Mouse (Mus musculus) hematopoietic stem cell, adult 5-6 weeks (primary cell): ENCODE measurements at regions not wholly inside any gene's neighbourhood (a gene's known extent, or its start where the extent isn't known, plus 50 kb on each side); places are given as distances from the start of the nearest gene placed in this dataset.

Experiments used
- ATAC-seq, 2 experiments: fragments of 125-278 bp in 1 of 2; replicated peaks in 1 of 2; 2 replicates each; pipeline ENCODE4 v1.8.0; 2016 to 2017; ENCODE audit warnings: inconsistent platforms in 2 of 2, mild to moderate bottlenecking in 2 of 2, moderate number of reproducible peaks in 2 of 2, low read depth in 1 of 2, moderate TSS enrichment in 1 of 2; ENCODE audit not compliant: low FRiP score in 2 of 2, poor library complexity in 2 of 2, severe bottlenecking in 2 of 2, insufficient read depth in 1 of 2, low TSS enrichment in 1 of 2

DNA sequence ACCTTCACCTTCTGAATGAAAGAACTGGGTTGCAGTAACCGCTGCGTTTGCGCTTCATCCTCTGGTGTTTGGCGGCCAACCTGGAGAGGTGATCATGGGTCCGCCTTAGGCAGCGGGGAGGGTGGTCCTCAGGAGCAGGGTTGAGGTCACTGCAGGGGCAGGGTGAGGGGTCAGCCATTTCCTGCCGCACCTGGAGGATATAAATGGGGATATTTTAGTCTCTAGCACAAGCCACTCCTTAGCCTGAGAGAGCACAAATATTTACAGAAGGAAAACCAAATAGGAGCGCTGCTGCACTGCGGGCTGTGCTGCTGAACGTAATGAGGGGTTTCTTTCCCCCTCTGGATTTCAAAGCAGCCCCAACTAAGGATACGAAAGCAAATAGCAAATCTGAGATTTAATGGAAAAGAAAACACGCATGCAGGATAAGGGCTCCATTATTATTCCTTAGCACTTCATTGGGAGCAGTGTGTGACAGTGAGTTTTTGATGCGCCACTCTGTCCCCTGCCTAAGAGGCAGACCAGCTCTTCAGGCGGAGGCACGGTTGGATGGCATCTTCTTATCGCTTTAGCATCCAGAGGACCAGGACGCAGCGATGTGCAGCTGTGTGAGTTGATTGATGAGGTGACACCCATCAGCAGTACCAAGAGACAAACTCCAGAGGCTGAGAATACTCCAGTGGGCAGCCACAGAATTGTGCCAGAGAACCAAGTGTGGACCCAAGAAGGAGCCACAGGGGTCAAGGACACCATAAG, 135.9 kb upstream of the Elac2 start:
- ATAC-seq = no peak

DNA sequence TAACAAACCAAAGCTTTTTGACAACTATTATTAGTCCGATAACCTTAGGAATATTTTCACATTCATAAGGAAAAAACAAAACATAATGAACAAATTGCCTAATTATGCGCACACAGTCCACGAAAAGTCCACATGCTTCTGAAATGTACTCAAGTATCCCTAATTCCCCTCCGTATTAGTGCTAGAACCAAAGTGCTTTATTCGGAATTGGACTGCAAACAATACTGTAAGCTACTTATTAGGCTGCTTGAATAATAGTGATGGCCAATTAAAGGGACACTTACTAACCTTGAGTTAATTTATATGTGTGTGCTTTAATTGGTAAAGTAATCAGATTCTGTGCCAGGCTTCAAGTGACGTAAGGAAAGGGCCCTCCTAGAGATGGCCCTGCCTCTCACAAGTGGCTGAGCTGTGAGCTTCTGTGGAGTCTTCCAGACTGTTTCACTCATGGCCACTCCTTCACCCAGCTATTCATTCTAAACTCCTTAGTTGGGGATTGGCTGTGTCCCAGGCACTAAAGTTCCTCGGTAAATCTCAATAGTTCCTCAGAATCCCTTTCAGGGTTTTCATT, 132.2 kb upstream of the Elac2 start:
- ATAC-seq = no peak

DNA sequence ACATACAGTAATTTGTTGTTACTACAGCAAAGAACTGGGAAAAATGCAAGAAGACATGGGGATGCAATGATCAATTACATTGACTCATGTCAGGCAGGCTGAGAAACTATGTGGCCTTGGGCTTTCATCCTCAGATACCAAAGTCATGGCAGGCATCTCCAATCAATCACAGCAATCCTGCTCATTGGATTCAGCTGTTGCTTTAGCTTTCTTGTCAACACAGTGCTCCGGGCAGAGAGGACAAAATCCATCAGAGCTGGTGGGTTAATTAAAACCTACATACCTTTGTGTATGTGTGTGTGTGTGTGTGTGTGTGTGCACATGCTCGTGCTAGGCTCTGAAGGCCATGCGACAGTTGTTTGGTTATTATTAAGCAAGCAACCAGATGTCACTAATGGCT, 119.2 kb upstream of the Elac2 start:
- no peak for ATAC-seq

DNA sequence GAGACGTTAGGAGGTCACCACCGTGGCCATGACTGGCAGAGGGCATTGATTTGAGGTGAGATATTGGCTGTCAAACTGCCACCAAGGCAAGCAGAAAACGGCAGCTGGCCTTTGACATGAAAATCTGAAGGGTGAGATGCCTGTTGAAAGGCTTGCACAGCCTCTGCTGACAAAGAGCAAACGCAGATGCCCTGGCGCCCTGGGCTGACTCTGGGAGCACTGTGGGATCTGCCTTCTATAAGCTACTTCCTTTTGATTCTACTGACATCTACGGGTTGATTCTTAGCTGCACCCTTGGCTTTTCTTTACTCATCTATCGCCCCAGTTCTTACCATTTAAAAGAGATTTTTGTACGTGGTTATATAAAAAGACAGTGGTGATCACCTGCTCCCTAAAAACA, 98.2 kb upstream of the Elac2 start:
- no peak for ATAC-seq

DNA sequence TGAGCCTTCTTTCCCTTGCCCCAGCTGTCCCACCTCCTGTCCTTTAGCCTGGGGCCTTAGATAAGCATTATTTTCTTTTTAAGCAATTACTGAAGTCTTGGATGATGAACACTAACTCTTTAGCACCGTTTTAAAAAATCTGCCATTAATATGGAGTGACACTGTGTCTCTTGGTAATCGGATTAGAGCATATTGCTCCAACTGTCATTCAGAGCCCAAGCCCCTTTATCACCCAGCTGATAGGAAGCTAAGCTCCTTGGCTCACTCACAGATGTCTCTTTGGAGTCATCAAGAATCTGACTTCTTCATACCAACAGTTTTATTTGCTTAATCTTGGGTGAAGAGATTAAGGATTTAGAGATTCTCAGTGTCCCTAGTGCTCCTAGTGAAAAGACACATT, 94.3 kb upstream of the Elac2 start:
- no peak for ATAC-seq

DNA sequence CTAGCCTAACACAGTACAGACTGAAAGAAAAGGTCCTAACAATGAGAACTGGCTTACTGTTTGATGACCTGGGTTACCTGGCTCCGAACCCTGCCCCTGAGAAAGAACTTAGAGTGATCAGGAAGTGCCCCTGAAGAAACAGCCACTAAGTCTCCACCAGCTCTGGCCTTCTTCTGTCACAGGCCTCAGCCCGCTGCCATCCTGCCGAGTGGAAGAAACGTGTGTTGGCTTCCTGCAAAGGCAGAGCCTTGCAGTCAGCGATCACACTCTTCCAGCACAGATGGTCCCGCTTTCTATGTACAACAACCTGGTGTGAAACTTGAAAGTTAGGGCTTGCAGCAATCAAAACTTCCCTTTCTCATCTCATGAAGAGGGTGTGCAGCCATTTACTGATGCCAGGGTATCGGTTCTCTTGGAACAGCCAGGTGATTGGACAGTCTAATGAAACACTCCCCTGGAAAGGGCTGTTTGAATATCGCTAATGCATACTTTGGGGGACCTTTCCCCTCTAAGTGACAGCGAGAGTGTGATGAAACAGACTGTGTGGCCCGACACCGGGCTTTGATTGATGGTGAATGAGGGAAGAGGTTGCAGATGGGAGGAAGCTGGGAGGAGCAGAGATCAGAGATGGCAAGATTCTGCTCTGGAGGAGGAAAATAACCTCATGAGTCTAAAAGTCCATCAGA, 89.4 kb upstream of the Elac2 start:
- no peak for ATAC-seq

DNA sequence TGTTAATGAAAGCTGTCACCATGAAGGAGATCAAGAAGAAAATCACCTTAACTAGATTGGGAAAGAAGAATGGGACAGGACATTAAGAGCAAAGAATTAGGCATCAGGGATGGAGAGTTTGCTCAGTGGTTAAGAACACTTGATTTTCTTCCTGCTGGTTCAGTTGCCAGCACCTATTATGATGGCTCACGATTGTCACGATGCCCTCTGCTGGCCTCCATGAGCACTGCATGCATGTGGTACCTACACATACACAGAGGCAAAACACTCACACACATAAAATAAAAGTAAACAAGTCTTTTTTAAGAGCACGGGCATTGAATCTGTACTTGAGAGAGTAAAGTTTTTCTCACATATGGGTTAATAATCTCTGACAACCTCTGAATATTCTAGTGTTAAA, 88.1 kb upstream of the Elac2 start:
- ATAC-seq = peak in 1 of 2 experiments; percentile 62; a peak in 2 of 4 replicates

DNA sequence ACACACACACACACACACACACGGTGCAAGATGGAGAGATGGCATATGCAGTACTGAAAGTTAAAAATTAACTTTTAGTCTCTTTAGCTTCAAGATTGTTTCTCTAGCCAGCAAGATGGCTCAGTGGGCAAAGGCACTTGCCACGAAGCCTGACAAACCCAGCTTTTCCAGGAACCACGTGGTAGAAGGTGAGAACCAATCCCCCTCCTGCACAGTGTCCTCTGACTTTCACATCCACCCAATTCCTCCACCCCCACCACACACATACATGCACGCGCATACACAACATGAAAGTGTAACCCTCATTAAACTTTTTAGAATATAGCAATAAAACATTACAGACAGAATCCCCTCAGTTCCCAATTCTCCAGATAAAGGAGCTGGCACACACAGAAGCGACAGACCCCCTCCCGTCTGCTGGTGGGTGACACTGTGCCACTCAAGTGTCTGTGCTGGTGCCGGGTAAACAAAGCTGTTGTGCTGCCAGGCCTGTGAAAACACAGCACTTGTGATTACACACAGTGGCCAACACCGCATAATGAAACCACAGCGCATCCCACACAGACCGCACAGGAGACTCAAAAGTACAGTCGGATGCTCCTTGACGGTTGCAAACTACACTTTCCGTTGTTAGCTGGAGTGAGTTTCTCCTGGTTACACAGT, 82.9 kb upstream of the Elac2 start:
- no peak for ATAC-seq

DNA sequence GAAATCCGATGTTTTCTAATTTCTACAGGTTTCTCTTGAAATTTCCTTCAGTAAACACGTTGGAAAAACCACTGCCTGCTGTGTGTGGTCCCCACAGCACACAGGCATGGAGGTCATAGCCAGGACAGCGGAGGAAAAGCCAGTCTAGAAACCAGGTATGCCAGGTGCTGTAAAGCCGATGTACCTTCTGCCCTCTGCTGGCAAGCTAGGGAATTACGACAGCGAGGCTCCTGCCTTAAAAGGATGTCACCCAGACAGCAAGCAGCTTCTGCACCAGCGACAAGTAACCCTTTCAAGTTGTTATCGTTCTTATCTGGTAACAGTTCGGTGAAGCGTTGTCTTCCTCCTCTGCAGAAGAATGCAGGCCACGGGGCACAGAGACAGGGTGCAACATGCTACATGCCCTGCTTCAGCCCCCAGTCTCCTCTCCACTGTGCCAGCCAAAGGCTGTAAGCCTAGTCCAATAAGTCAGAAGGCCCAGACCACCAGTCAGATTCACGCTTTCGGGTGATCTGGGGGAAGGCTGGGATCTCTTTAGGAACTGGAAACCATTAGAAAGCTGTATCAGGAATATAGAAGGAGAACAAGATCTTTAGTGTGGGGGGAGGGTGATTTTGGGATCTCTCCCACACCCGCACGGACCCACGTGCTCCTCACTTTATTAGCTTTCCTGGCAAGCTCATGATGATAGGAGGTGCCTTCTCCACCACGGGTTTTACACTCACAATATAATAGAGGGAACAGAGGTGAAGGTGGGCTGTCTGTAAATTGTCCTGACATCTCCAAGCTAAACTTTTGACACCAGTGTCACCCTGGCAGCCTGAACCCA, 79.9 kb upstream of the Elac2 start:
- peak; percentile 67 to 78 for ATAC-seq

DNA sequence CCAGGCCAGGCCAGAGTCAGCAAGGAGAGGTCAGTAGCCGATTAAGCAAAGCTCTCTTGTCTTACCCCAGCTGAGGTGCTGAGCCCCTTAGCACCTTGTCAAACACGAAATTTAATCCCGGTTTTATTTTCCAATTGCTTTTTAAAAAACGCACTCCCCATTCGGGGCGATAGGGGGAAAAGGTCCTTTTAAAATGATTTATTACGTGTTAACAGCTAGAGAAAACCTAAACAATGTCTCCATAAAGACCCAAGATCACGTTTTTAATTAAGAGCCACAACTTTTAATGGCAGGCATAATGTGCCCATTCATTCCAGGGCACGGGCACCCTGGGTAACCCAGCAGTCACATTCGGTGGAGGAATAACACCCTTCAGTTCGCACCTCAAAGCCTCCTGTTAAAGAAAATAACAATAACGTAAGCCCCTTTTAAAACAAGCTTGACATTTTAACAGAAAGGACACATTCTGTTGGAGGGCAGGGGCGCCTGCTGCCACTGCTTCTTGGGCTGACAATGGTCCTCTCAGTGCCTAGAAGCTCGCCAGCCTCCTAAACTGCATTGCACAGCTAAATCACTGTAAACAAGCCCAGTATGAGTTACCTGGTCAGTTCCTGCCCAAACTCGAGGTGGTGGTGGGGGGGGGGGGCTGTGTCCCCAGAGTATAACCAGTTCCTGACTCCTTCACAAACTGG, 79.1 kb upstream of the Elac2 start:
- ATAC-seq = no peak

DNA sequence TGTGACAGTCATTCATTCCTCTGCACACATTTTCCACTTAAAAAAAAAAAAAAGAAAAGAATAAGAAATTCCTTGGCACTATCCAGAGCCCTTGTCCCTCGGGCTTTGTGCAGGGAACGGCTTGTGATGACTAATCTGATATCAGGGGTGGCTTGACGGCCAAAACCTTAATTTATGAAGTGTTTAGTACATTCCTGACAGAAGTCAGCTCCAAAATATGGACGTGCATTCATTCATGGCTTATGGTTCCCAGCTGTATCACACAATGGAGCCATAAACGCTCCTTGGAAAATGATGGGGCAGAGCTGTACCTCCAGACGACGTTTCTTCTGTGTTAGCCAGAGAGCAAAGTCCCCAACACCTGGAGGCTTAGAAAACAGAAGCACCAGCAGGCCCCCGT, 62.1 kb upstream of the Elac2 start:
- ATAC-seq = no peak

DNA sequence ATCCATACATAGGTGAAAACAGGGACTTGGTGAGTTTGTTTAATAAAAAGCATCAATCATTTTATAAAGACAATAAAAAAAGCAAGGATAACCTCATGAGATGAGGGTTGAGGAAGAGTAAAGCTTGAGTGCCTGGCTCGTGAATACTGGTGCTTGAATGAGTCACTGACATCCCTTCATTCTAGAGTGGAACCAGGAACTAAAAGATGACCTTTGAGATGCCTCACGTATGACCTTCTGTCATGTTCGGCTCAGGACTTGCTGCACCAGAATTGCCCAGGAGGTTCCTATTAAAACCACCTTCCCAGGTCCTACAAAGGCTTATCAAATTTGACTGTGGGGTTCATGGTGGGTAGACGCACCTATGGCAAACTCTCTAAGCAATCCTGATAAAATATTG, 61.5 kb upstream of the Elac2 start:
- no peak for ATAC-seq

DNA sequence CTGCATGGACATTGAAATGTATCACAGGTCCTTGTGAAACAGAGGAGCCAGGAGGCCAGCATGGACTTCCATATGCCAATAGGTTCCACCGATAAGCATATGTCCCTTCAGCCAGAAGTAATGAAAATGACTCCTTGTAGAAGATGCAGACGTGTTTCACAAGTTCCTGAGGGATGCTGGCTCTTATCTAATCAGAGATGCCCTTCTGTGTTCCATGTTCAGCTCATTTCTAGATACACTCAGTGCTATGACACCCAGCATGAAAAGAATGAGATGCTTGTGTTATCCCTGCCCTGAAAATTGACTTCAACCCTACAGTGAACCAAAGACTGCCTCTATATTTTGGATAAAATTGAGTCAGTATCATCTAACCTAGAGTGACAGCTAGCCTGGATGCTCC, 53.8 kb upstream of the Elac2 start:
- no peak for ATAC-seq

DNA sequence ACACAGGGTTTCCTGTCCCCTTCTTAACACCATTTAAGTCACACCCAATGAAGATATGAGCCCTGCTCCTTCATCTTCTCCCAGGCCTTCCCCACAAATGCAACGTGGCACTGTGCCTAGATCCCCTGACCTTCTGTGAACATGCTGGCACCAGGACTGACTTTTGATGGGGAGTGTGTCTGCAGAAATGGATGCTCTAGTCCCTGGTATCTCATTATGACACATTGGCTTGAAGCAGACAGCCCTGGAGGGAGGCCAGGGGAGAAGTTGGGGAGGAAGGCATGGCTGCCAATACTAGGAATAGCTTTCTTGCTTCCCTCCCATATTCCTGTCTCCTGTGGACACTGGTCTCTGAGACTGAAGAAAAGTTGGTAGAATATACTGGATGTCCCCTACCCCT, 52.9 kb upstream of the Elac2 start:
- no peak for ATAC-seq
